Mouse (Mus musculus): ENCODE data around the gene Pja2.

- TF ChIP-seq CTCF (conservative IDR thresholded peaks at IDR 0.05; ENCODE audit: insufficient read depth, insufficient read length, low read depth, low read length) (no peak), POLR2A (IDR thresholded peaks at IDR 0.05; ENCODE audit: low read depth, low read length) (no peak)
Observed at GRCm38 (mm10) chr17:64260571-64260970, 71.1 kb downstream of the Pja2 start.
